Mouse (Mus musculus) ES-E14 (cell line): Measurements from ENCODE around the gene Angptl7. TPM values are rescaled to one million over a fixed set of nuclear protein-coding genes. Genes with fewer than 3 reads are reported as not detected.

ENCODE experiments used
- DNase-seq: peaks from one replicate; pipeline ENCODE4 v3.0.0-alpha.2; 2013; ENCODE audit warnings: low read depth, low spot score
- H3K27ac ChIP-seq: 2 replicates; pipeline ENCODE4 v1.5.1; 2012; ENCODE audit warnings: low read depth, mild to moderate bottlenecking, low read length, moderate library complexity, mixed read lengths; ENCODE audit not compliant: poor library complexity, insufficient read depth, severe bottlenecking
- H3K36me3 ChIP-seq: 2 replicates; pipeline ENCODE4 v1.6.1; 2012; ENCODE audit warnings: mild to moderate bottlenecking, low read length, moderate library complexity, mixed read lengths; ENCODE audit not compliant: control insufficient read depth, poor library complexity, insufficient read depth, severe bottlenecking
- H3K4me1 ChIP-seq, 2 experiments: fragments of 150-350 bp in 1 of 2; sonication (generic) in 1 of 2; 2 replicates each; pipeline ENCODE4 v1.6.1; 2012; ENCODE audit warnings: low read length in 2 of 2, mild to moderate bottlenecking in 1 of 2, mixed read lengths in 1 of 2; ENCODE audit not compliant: control insufficient read depth in 2 of 2, insufficient read depth in 2 of 2, poor library complexity in 1 of 2
- H3K4me3 ChIP-seq, 2 experiments: fragments of 150-350 bp in 1 of 2; sonication (generic) in 1 of 2; 2 replicates each; pipeline ENCODE4 v1.5.1; 2012; ENCODE audit warnings: low read length in 2 of 2, low read depth in 1 of 2, mild to moderate bottlenecking in 1 of 2, mixed read lengths in 1 of 2; ENCODE audit not compliant: insufficient read depth in 1 of 2, poor library complexity in 1 of 2, severe bottlenecking in 1 of 2
- H3K9ac ChIP-seq: 2 replicates; pipeline ENCODE4 v1.6.1; 2012; ENCODE audit warnings: low read depth, mild to moderate bottlenecking, low read length, mixed read lengths; ENCODE audit not compliant: poor library complexity, insufficient read depth, severe bottlenecking
- H3K9me3 ChIP-seq: fragments of 150-350 bp; sonication (generic); 2 replicates; pipeline ENCODE4 v1.6.1; 2012; ENCODE audit warnings: low read depth, mild to moderate bottlenecking, low read length; ENCODE audit not compliant: control insufficient read depth, insufficient read depth
- CHD2 ChIP-seq: IDR thresholded peaks from 2 replicates; pipeline ENCODE4 v1.6.1; 2014; ENCODE audit warnings: mild to moderate bottlenecking, low read depth, low read length, inconsistent platforms
- HCFC1 ChIP-seq: IDR thresholded peaks from 2 replicates; pipeline ENCODE4 v1.6.1; 2012; ENCODE audit warnings: low read length, inconsistent platforms, borderline replicate concordance; ENCODE audit not compliant: insufficient read depth
- MAFK ChIP-seq: IDR thresholded peaks from 2 replicates; pipeline ENCODE4 v1.6.1; 2014; ENCODE audit warnings: mild to moderate bottlenecking, low read depth, low read length, inconsistent platforms; ENCODE audit not compliant: insufficient read depth
- ZC3H11A ChIP-seq: IDR thresholded peaks from 2 replicates; pipeline ENCODE4 v1.6.1; 2012; ENCODE audit warnings: low read depth, mild to moderate bottlenecking, inconsistent platforms, low read length, borderline replicate concordance
- ZNF384 ChIP-seq: IDR thresholded peaks from 2 replicates; pipeline ENCODE4 v1.6.1; 2012; ENCODE audit warnings: low read depth, low read length, inconsistent platforms
- in situ Hi-C, 2 experiments: fragments of 600-800 bp; cut with MboI; formaldehyde crosslinking; loops; one replicate each; pipeline ENCODE4 v1.15.1; 2025; ENCODE audit warnings: low sequenced_read_pairs in 2 of 2, inconsistent platforms in 1 of 2; ENCODE audit not compliant: unreplicated experiment in 2 of 2
- total RNA-seq: library from RNA; depleted of rRNA; stranded (reverse); fragments of 300-350 nt; gene quantifications from 2 replicates; pipeline ENCODE4 v1.2.3, GENCODE M21; 2012

Gene Angptl7
- total RNA-seq, 1 experiment = 0.13 TPM

GRCm38 (mm10) chr4:148515313-148515712 is 15.1 kb upstream of the Angptl7 start:
- Histone ChIP-seq H3K9me3 (no peaks in the 10 kb centered on the region), H3K27ac (no peak overlapping the region), H3K4me1 (no peaks in the 10 kb centered on the region), H3K9ac (no peak overlapping the region), H3K36me3 (peaks cover 9% of the 10 kb centered on the region), H3K4me3 (no peak overlapping the region)
- in situ Hi-C loops = no loop called here
- DNase-seq = no peak
- no peak for TF ChIP-seq ZNF384
- no peak for TF ChIP-seq HCFC1
- TF ChIP-seq CHD2 = no peak
- TF ChIP-seq MAFK = no peak
- no peak for TF ChIP-seq ZC3H11A

- DNase-seq = no peak
- H3K9ac ChIP-seq = no peak overlapping the region
- peaks cover 7% of the 10 kb centered on the region; the same call in 1 of the 2 replicates for H3K36me3 ChIP-seq
Measured at GRCm38 (mm10) chr4:148513021-148513559, 12.8 kb upstream of the Angptl7 start.

GRCm38 (mm10) chr4:148511334-148511733 is 11.1 kb upstream of the Angptl7 start:
- DNase-seq = no peak
- Histone ChIP-seq H3K9ac (no peak overlapping the region), H3K27ac (no peak overlapping the region), H3K9me3 (no peaks in the 10 kb centered on the region), H3K36me3 (peaks cover 7% of the 10 kb centered on the region; the same call in 1 of the 2 replicates), H3K4me3 (no peak overlapping the region), H3K4me1 (no peaks in the 10 kb centered on the region)
- TF ChIP-seq ZC3H11A (no peak), CHD2 (no peak), ZNF384 (no peak), MAFK (no peak), HCFC1 (no peak)
- in situ Hi-C loops = no loop called here

More at GRCm38 (mm10) chr4:148513021-148513559, 12.8 kb upstream of the Angptl7 start:
- TF ChIP-seq CHD2 = no peak
- TF ChIP-seq HCFC1 = no peak
- no peak for TF ChIP-seq ZC3H11A
- H3K27ac ChIP-seq = no peak overlapping the region
- no peaks in the 10 kb centered on the region for H3K9me3 ChIP-seq
- no peak overlapping the region for H3K4me3 ChIP-seq
- no peaks in the 10 kb centered on the region for H3K4me1 ChIP-seq
- in situ Hi-C loops = no loop called here

GRCm38 (mm10) chr4:148510691-148511090 is 10.4 kb upstream of the Angptl7 start:
- peaks cover 7% of the 10 kb centered on the region; the same call in 1 of the 2 replicates for H3K36me3 ChIP-seq
- no peaks in the 10 kb centered on the region for H3K9me3 ChIP-seq
- in situ Hi-C loops = no loop called here
- no peak overlapping the region for H3K9ac ChIP-seq
- H3K27ac ChIP-seq = no peak overlapping the region
- H3K4me3 ChIP-seq = no peak overlapping the region
- H3K4me1 ChIP-seq = no peaks in the 10 kb centered on the region
- DNase-seq = no peak
- TF ChIP-seq HCFC1 (no peak), MAFK (no peak), ZNF384 (no peak), ZC3H11A (no peak), CHD2 (no peak)

GRCm38 (mm10) chr4:148509450-148510084 is 9.3 kb upstream of the Angptl7 start:
- Histone ChIP-seq H3K4me3 (no peak overlapping the region), H3K9ac (no peak overlapping the region), H3K36me3 (peaks cover 9% of the 10 kb centered on the region; the same call in 1 of the 2 replicates), H3K27ac (no peak overlapping the region), H3K9me3 (no peaks in the 10 kb centered on the region), H3K4me1 (no peaks in the 10 kb centered on the region)
- no peak for DNase-seq
- TF ChIP-seq CHD2 = no peak
- no peak for TF ChIP-seq HCFC1
- no peak for TF ChIP-seq ZC3H11A
- in situ Hi-C loops = no loop called here
